ENCODE assay signal across 8 mouse cellular contexts in genomic region chr14:45566066-45566937, GRCm38 (mm10). TPM values are rescaled to one million over a fixed set of nuclear protein-coding genes. Genes with fewer than 3 reads are reported as not detected.
A peak's percentile ranks its signal among the peaks of the same experiment; 100 is the strongest.
DNase-seq lines count a peak whose midpoint lies in the region; ATAC-seq and TF ChIP-seq lines count a peak whose summit lies in the region.

No protein-coding gene starts in this region.

- no peak for TF ChIP-seq EP300 in CH12.LX (IDR thresholded peaks at IDR 0.05; ENCODE audit: low read length)
- no peak for TF ChIP-seq EP300 in liver, postnatal 0 days (IDR thresholded peaks at IDR 0.05; ENCODE audit: low read depth)

- no peaks in the 10 kb centered on the region for H3K27me3 ChIP-seq in CH12.LX (replicated peaks)
- H3K27me3 ChIP-seq in embryonic facial prominence, embryonic 10.5 days (replicated peaks; ENCODE audit: low read depth, poor library complexity, severe bottlenecking) = peaks cover 6% of the 10 kb centered on the region
- H3K27me3 ChIP-seq in heart, embryonic 14.5 days (ENCODE audit: control insufficient read depth, insufficient read depth, low read length) = no peaks in the 10 kb centered on the region
- H3K27me3 ChIP-seq in liver, postnatal 0 days (ENCODE audit: insufficient read depth, low read length) = no peaks in the 10 kb centered on the region
- H3K27me3 ChIP-seq in neural tube, embryonic 14.5 days (ENCODE audit: control insufficient read depth, insufficient read depth, low read length) = no peaks in the 10 kb centered on the region

- TF ChIP-seq CTCF in CH12.LX (conservative IDR thresholded peaks at IDR 0.05 in 1 of 2, IDR thresholded peaks at IDR 0.05 in 1 of 2; ENCODE audit: low read depth in 2 of 2, low read length in 2 of 2) = peak; percentile 68 to 77
- peak; percentile 89 for TF ChIP-seq CTCF in liver, postnatal 0 days (IDR thresholded peaks at IDR 0.05; ENCODE audit: low read depth)

- no peaks in the 10 kb centered on the region for H3K36me3 ChIP-seq in CH12.LX (replicated peaks in 1 of 2; ENCODE audit: control insufficient read depth in 1 of 2, insufficient read depth in 1 of 2, low read length in 1 of 2)
- H3K36me3 ChIP-seq in embryonic facial prominence, embryonic 10.5 days (replicated peaks) = no peaks in the 10 kb centered on the region
- no peaks in the 10 kb centered on the region for H3K36me3 ChIP-seq in heart, embryonic 14.5 days (ENCODE audit: control insufficient read depth, insufficient read depth, low read length)
- H3K36me3 ChIP-seq in liver, postnatal 0 days (replicated peaks; ENCODE audit: insufficient read depth, low read length) = no peaks in the 10 kb centered on the region
- no peaks in the 10 kb centered on the region for H3K36me3 ChIP-seq in neural tube, embryonic 14.5 days (ENCODE audit: control insufficient read depth, insufficient read depth, low read length)

- H3K4me2 ChIP-seq in CH12.LX (ENCODE audit: insufficient read depth, low read depth, poor library complexity, severe bottlenecking) = no peak overlapping the region
- peak overlapping the region; percentile 67 for H3K4me2 ChIP-seq in heart, embryonic 14.5 days (ENCODE audit: low read length)
- H3K4me2 ChIP-seq in liver, postnatal 0 days (ENCODE audit: low read depth, low read length) = peak overlapping the region; percentile 74
- H3K4me2 ChIP-seq in neural tube, embryonic 14.5 days (ENCODE audit: low read depth, low read length) = peak overlapping the region; percentile 40

- H3K9me3 ChIP-seq in CH12.LX (replicated peaks; ENCODE audit: low read length) = no peaks in the 10 kb centered on the region
- H3K9me3 ChIP-seq in embryonic facial prominence, embryonic 10.5 days = no peaks in the 10 kb centered on the region
- no peaks in the 10 kb centered on the region for H3K9me3 ChIP-seq in heart, embryonic 14.5 days (ENCODE audit: control insufficient read depth, low read length)
- H3K9me3 ChIP-seq in liver, postnatal 0 days (ENCODE audit: low read length) = no peaks in the 10 kb centered on the region
- H3K9me3 ChIP-seq in neural tube, embryonic 14.5 days (ENCODE audit: control insufficient read depth, low read length) = no peaks in the 10 kb centered on the region

- 17% methylated on average over 33 of the region's 33 CpGs for WGBS in embryonic facial prominence, embryonic 10.5 days
- 20% methylated on average over 27 of the region's 33 CpGs for WGBS in heart, embryonic 14.5 days
- WGBS in liver, postnatal 0 days (ENCODE audit: insufficient replicate concordance) = 19% methylated on average over 32 of the region's 33 CpGs
- WGBS in neural tube, embryonic 14.5 days = 17% methylated on average over 33 of the region's 33 CpGs

- peak; percentile 62 for TF ChIP-seq RAD21 in CH12.LX (IDR thresholded peaks at IDR 0.05; ENCODE audit: low read depth, low read length)

- peak; percentile 66 for DNase-seq in CH12.LX (ENCODE audit: extremely low read depth)
- DNase-seq in adrenal gland, postnatal 10 days = peak; percentile 84
- DNase-seq in embryonic facial prominence, embryonic 10.5 days (ENCODE audit: low spot score) = peak; percentile 85
- peak; percentile 83 for DNase-seq in kidney, postnatal 10 days
- DNase-seq in liver, postnatal 0 days = peak; percentile 82
- DNase-seq in thymus, postnatal 14 days = peak; percentile 69

- H3K79me2 ChIP-seq in CH12.LX (replicated peaks; ENCODE audit: control insufficient read depth, extremely low read depth, insufficient read depth, poor library complexity, severe bottlenecking) = no peaks in the 10 kb centered on the region

- no peak for ATAC-seq in heart, embryonic 14.5 days (ENCODE audit: insufficient number of reproducible peaks, insufficient read depth, low FRiP score, low read depth)
- ATAC-seq in liver, postnatal 0 days = peak; percentile 47
- peak; percentile 50; the same call in 1 of the 2 replicates for ATAC-seq in neural tube, embryonic 14.5 days (ENCODE audit: low read depth)

- H3K4me3 ChIP-seq in CH12.LX (replicated peaks in 1 of 3; ENCODE audit: low read depth in 2 of 3, low read length in 2 of 3, poor library complexity in 1 of 3) = peak overlapping the region in 1 of 3 experiments; percentile 19
- H3K4me3 ChIP-seq in embryonic facial prominence, embryonic 10.5 days = peak overlapping the region; percentile 53
- H3K4me3 ChIP-seq in heart, embryonic 14.5 days (ENCODE audit: control insufficient read depth in 1 of 2, insufficient read depth in 1 of 2, low read depth in 1 of 2, low read length in 2 of 2) = peak overlapping the region; percentile 37 to 42
- H3K4me3 ChIP-seq in liver, postnatal 0 days (ENCODE audit: low read depth, low read length) = peak overlapping the region; percentile 40
- no peak overlapping the region for H3K4me3 ChIP-seq in neural tube, embryonic 14.5 days (ENCODE audit: low read depth, low read length)

- no peak for TF ChIP-seq POLR2A in CH12.LX (IDR thresholded peaks at IDR 0.05; ENCODE audit: low read depth, low read length)

- no peak overlapping the region for H3K9ac ChIP-seq in CH12.LX (ENCODE audit: insufficient read depth, low read depth)
- H3K9ac ChIP-seq in heart, embryonic 14.5 days (ENCODE audit: low read length) = peak overlapping the region; percentile 63
- H3K9ac ChIP-seq in liver, postnatal 0 days (replicated peaks) = no peak overlapping the region; the same call in 1 of the 2 replicates
- no peak overlapping the region for H3K9ac ChIP-seq in neural tube, embryonic 14.5 days (replicated peaks; ENCODE audit: low read depth, low read length)

- H3K4me1 ChIP-seq in CH12.LX (ENCODE audit: control insufficient read depth in 1 of 2, insufficient read depth in 2 of 2) = peaks cover 0 to 14% of the 10 kb centered on the region in 2 experiments; a peak in 3 of 4 replicates
- peaks cover 18% of the 10 kb centered on the region for H3K4me1 ChIP-seq in embryonic facial prominence, embryonic 10.5 days
- peaks cover 16 to 31% of the 10 kb centered on the region in 2 experiments for H3K4me1 ChIP-seq in heart, embryonic 14.5 days (ENCODE audit: control insufficient read depth in 2 of 2, insufficient read depth in 2 of 2, low read length in 2 of 2)
- H3K4me1 ChIP-seq in liver, postnatal 0 days (ENCODE audit: insufficient read depth) = peaks cover 8% of the 10 kb centered on the region; the same call in 1 of the 2 replicates
- peaks cover 13% of the 10 kb centered on the region for H3K4me1 ChIP-seq in neural tube, embryonic 14.5 days (ENCODE audit: control insufficient read depth, insufficient read depth, low read length)

- in situ Hi-C loops in CH12.LX (cut with MboI; ENCODE audit: low pct_ligation_motif_present, low pct_unique_long_range_greater_than_20kb, low sequenced_read_pairs) = loop anchor here (10.0 kb wide), 2 partner anchors 128 to 218 kb away; no protein-coding TSS in a partner anchor

- dilution Hi-C loops in CH12.LX (cut with MboI; ENCODE audit: extremely low pct_ligation_motif_present, extremely low pct_unique_long_range_greater_than_20kb, low sequenced_read_pairs) = no loop called here

- no peak overlapping the region for H3K27ac ChIP-seq in CH12.LX (ENCODE audit: insufficient read depth, low read depth)
- H3K27ac ChIP-seq in embryonic facial prominence, embryonic 10.5 days (replicated peaks) = peak overlapping the region; percentile 77
- peak overlapping the region; percentile 93 for H3K27ac ChIP-seq in heart, embryonic 14.5 days (replicated peaks in 1 of 2; ENCODE audit: control insufficient read depth in 1 of 2, insufficient read depth in 1 of 2, low read depth in 2 of 2, low read length in 2 of 2)
- H3K27ac ChIP-seq in liver, postnatal 0 days (ENCODE audit: low read depth) = no peak overlapping the region
- H3K27ac ChIP-seq in neural tube, embryonic 14.5 days (ENCODE audit: low read depth, low read length) = peak overlapping the region; percentile 66

TF ChIP-seq in CH12.LX, 34 proteins besides CTCF, POLR2A, EP300 and RAD21:
- peak; percentile 22; the same call in 1 of the 2 replicates for TF ChIP-seq ZC3H11A (IDR thresholded peaks at IDR 0.05; ENCODE audit: low read depth, low read length)
- no peak for TF ChIP-seq MEF2A (IDR thresholded peaks at IDR 0.05; ENCODE audit: borderline replicate concordance, low read depth, low read length)
- no peak for TF ChIP-seq NRF1 (IDR thresholded peaks at IDR 0.05; ENCODE audit: low read depth, low read length)
- TF ChIP-seq SMC3 (IDR thresholded peaks at IDR 0.05; ENCODE audit: low read depth, low read length) = peak; percentile 79
TF ChIP-seq in CH12.LX: peak in this region for 2.

RNA-seq across cellular contexts. Expression of gene Fermt2, which starts 36.4 kb away (rescaled TPM):
- total RNA-seq in CH12.LX (2012; rRNA removed) (not detected in 2 replicates), CH12.LX (2014; rRNA removed) (not detected in 2 replicates)
- 0.25 and 0.41 TPM in 2 replicates for polyA plus RNA-seq in CH12.LX (2012; ENCODE audit: insufficient read length, low read depth)
- total RNA-seq in adrenal gland, postnatal 10 days (2021) = 100 to 1,000 TPM; 160 to 178 TPM
- 83.7 and 99.7 TPM in 2 replicates for polyA plus RNA-seq in embryonic facial prominence, embryonic 10.5 days (2016; fragmentation: Nextera tagmentation; extraction: Ambion mirVana)
- 228 and 235 TPM in 2 replicates for polyA plus RNA-seq in heart, embryonic 14.5 days (2014; fragmentation: Nextera tagmentation; extraction: Ambion mirVana)
- 76.8 and 90.8 TPM in 2 replicates for polyA plus RNA-seq in liver, postnatal 0 days (2015; fragmentation: Nextera tagmentation; extraction: Ambion mirVana)
- 61.1 and 67.9 TPM in 2 replicates for polyA plus RNA-seq in neural tube, embryonic 14.5 days (2014; fragmentation: Nextera tagmentation; extraction: Ambion mirVana)

Comparison
In these comparisons a context has a peak if more than half of its experiments do, and no peak if none do; other contexts are left out.
1. H3K27ac ChIP-seq: peak in embryonic facial prominence, embryonic 10.5 days (single experiment), heart, embryonic 14.5 days (2 of 2) and neural tube, embryonic 14.5 days (single experiment); none in CH12.LX (single experiment) and liver, postnatal 0 days (single experiment).
2. RNA of gene Fermt2, which starts 36.4 kb away (polyA plus RNA-seq): 228 to 235 TPM in heart, embryonic 14.5 days, 83.7 to 99.7 TPM in embryonic facial prominence, embryonic 10.5 days, 76.8 to 90.8 TPM in liver, postnatal 0 days and 61.1 to 67.9 TPM in neural tube, embryonic 14.5 days; 0.25 to 0.41 TPM in CH12.LX; every median in the first group is over 10 times any median in the second.
3. Peak in every context shown above with its lines, with median percentiles within 50 percentile points of each other: DNase-seq.